Comparison of ENCODE assay signal across 8 mouse cellular contexts in the genomic region with DNA sequence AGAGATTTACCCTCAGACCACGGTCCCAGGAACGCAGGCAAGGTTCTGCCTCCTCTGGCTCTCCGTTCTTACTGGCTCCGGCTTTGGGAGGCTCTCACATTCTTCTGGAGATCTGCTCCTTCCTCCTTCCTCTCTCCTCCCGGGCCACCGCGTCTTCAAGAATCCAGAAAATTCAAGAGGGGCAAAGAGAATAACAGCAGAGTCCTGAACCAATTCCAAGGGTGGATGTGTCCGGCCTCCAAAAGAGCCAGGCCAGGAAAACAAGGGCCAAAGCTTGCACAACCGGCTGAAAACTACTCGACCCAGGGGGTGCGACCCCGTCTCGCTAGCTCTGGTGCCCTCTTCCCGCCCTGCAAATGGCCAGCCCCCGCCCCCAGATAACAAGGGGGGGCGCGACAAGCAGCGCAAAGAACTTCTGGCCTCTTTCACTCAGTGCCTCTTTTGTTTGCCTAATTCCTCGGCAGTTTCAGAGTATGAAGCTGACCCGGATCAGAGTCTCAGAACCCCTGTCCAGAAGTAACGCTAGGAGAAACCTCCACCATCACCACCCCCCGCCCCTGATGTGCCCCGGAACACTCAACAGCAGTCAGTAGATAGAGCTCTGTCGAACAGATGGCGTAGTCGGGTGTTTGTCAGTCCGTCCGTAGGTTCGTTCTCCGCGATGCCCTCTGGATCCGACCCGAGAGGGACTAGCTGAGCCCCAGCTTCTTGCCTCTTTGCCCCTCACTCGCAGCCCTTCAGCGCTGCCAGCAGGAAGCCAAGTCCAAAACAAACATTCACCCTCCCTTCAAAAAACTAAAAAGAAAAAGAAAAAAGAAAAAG. TPM values are rescaled to one million over a fixed set of nuclear protein-coding genes. Genes with fewer than 3 reads are reported as not detected.
DNase-seq lines count a peak whose midpoint lies in the region; ATAC-seq and TF ChIP-seq lines count a peak whose summit lies in the region.

No protein-coding gene starts in this region.

- dilution Hi-C loops in CH12.LX (cut with MboI; ENCODE audit: extremely low pct_ligation_motif_present, extremely low pct_unique_long_range_greater_than_20kb, low sequenced_read_pairs): no loop called here

- H3K27me3 ChIP-seq in CH12.LX (replicated peaks): peaks cover 25% of the 10 kb centered on the region
- H3K27me3 ChIP-seq in liver, embryonic 14.5 days (ENCODE audit: control insufficient read depth, insufficient read depth, low read length): no peaks in the 10 kb centered on the region; the same call in 1 of the 2 replicates
- H3K27me3 ChIP-seq in neural tube, embryonic 11.5 days (ENCODE audit: control insufficient read depth, insufficient read depth, low read length): no peaks in the 10 kb centered on the region

- peak overlapping the region; percentile 87 for H3K9ac ChIP-seq in CH12.LX (ENCODE audit: insufficient read depth, low read depth)
- H3K9ac ChIP-seq in liver, embryonic 14.5 days (replicated peaks): peak overlapping the region; percentile 73
- peak overlapping the region; percentile 62 for H3K9ac ChIP-seq in neural tube, embryonic 11.5 days (ENCODE audit: low read length)

- TF ChIP-seq RAD21 in CH12.LX (IDR thresholded peaks at IDR 0.05; ENCODE audit: low read depth, low read length): no peak

- TF ChIP-seq POLR2A in CH12.LX (IDR thresholded peaks at IDR 0.05; ENCODE audit: low read depth, low read length): no peak

- WGBS in liver, embryonic 14.5 days (ENCODE audit: insufficient replicate concordance): 3% methylated on average over 35 of the region's 35 CpGs
- WGBS in neural tube, embryonic 11.5 days: under 1% methylated on average over 35 of the region's 35 CpGs

- H3K4me3 ChIP-seq in CH12.LX (replicated peaks in 1 of 3; ENCODE audit: low read depth in 2 of 3, low read length in 2 of 3, poor library complexity in 1 of 3): peak overlapping the region; percentile 66 to 79 (median 77)
- peak overlapping the region; percentile 88 for H3K4me3 ChIP-seq in gastrocnemius, adult 2 months
- peak overlapping the region; percentile 70 to 72 for H3K4me3 ChIP-seq in liver, embryonic 14.5 days (ENCODE audit: insufficient read depth in 1 of 2, low read depth in 2 of 2, low read length in 2 of 2)
- peak overlapping the region; percentile 44 for H3K4me3 ChIP-seq in neural tube, embryonic 11.5 days (ENCODE audit: low read depth, low read length)

- no peaks in the 10 kb centered on the region for H3K79me2 ChIP-seq in CH12.LX (replicated peaks; ENCODE audit: control insufficient read depth, extremely low read depth, insufficient read depth, poor library complexity, severe bottlenecking)

- ATAC-seq in inflammation-experienced regulatory T-cells, adult 6 months: peak; percentile 27
- no peak; the same call in 1 of the 2 replicates for ATAC-seq in liver, embryonic 14.5 days (ENCODE audit: insufficient read depth)
- ATAC-seq in neural tube, embryonic 11.5 days (ENCODE audit: insufficient read depth, low FRiP score, low TSS enrichment): 0 out of 2 replicates have a peak, but pooled peaks have one; percentile 25

- peak overlapping the region; percentile 68 for H3K4me2 ChIP-seq in CH12.LX (ENCODE audit: insufficient read depth, low read depth, poor library complexity, severe bottlenecking)
- H3K4me2 ChIP-seq in liver, embryonic 14.5 days (ENCODE audit: low read depth): peak overlapping the region; percentile 85
- H3K4me2 ChIP-seq in neural tube, embryonic 11.5 days (ENCODE audit: low read depth): peak overlapping the region; percentile 82

- no peak for TF ChIP-seq EP300 in CH12.LX (IDR thresholded peaks at IDR 0.05; ENCODE audit: low read length)
- TF ChIP-seq EP300 in liver, embryonic 14.5 days (IDR thresholded peaks at IDR 0.05; ENCODE audit: low read depth): no peak

- intact Hi-C loops in gastrocnemius, adult 2 months (cut with DNase I): loop anchor here (5.0 kb wide), 3 partner anchors 35 to 205 kb away; a partner anchor contains a TSS

- H3K36me3 ChIP-seq in CH12.LX (replicated peaks in 1 of 2; ENCODE audit: control insufficient read depth in 1 of 2, insufficient read depth in 1 of 2, low read length in 1 of 2): peaks cover 0 to 36% of the 10 kb centered on the region in 2 experiments
- no peaks in the 10 kb centered on the region for H3K36me3 ChIP-seq in liver, embryonic 14.5 days (replicated peaks; ENCODE audit: control insufficient read depth, insufficient read depth, low read depth)
- H3K36me3 ChIP-seq in neural tube, embryonic 11.5 days (ENCODE audit: control insufficient read depth, insufficient read depth, low read length): no peaks in the 10 kb centered on the region

- H3K9me3 ChIP-seq in CH12.LX (replicated peaks; ENCODE audit: low read length): no peaks in the 10 kb centered on the region
- H3K9me3 ChIP-seq in liver, embryonic 14.5 days (ENCODE audit: control insufficient read depth, low read length): no peaks in the 10 kb centered on the region
- H3K9me3 ChIP-seq in neural tube, embryonic 11.5 days (ENCODE audit: control insufficient read depth, low read length): no peaks in the 10 kb centered on the region

- TF ChIP-seq CTCF in CH12.LX (conservative IDR thresholded peaks at IDR 0.05 in 1 of 2, IDR thresholded peaks at IDR 0.05 in 1 of 2; ENCODE audit: low read depth in 2 of 2, low read length in 2 of 2): no peak
- TF ChIP-seq CTCF in gastrocnemius, adult 2 months (IDR thresholded peaks at IDR 0.05): no peak
- no peak for TF ChIP-seq CTCF in liver, embryonic 14.5 days (IDR thresholded peaks at IDR 0.05; ENCODE audit: low read depth)

- in situ Hi-C loops in CH12.LX (cut with MboI; ENCODE audit: low pct_ligation_motif_present, low pct_unique_long_range_greater_than_20kb, low sequenced_read_pairs): no loop called here

- peaks cover 17 to 34% of the 10 kb centered on the region in 2 experiments for H3K4me1 ChIP-seq in CH12.LX (ENCODE audit: control insufficient read depth in 1 of 2, insufficient read depth in 2 of 2)
- H3K4me1 ChIP-seq in liver, embryonic 14.5 days (replicated peaks; ENCODE audit: control insufficient read depth in 2 of 2, insufficient read depth in 2 of 2, low read length in 1 of 2): peaks cover 0 to 4% of the 10 kb centered on the region in 2 experiments; a peak in 1 of 4 replicates
- peaks cover 31% of the 10 kb centered on the region for H3K4me1 ChIP-seq in neural tube, embryonic 11.5 days (ENCODE audit: control insufficient read depth, insufficient read depth, low read length)

- no peak for DNase-seq in CH12.LX (ENCODE audit: extremely low read depth)
- peak; percentile 65 for DNase-seq in adrenal gland, postnatal 14 days
- DNase-seq in gastrocnemius, adult 2 months: peak; percentile 74
- DNase-seq in liver, embryonic 14.5 days (ENCODE audit: low read depth in 3 of 3, low spot score in 3 of 3): no peak
- peak; percentile 58 for DNase-seq in neural tube, embryonic 11.5 days (ENCODE audit: low spot score)
- DNase-seq in yolk sac, embryonic 10.5 days (ENCODE audit: low spot score): peak; percentile 44
- no peak for DNase-seq in frontal cortex, adult 2 months (ENCODE audit: extremely low spot score in 1 of 2, low spot score in 1 of 2)

- H3K27ac ChIP-seq in CH12.LX (ENCODE audit: insufficient read depth, low read depth): no peak overlapping the region
- peak overlapping the region; percentile 93 for H3K27ac ChIP-seq in gastrocnemius, adult 2 months
- H3K27ac ChIP-seq in liver, embryonic 14.5 days: no peak overlapping the region
- peak overlapping the region; percentile 65 for H3K27ac ChIP-seq in neural tube, embryonic 11.5 days (ENCODE audit: low read depth, low read length)

TF ChIP-seq in CH12.LX, 34 proteins besides CTCF, POLR2A, EP300 and RAD21 (continues in another document):
- TF ChIP-seq NELFE (IDR thresholded peaks at IDR 0.05; ENCODE audit: low read depth, low read length) (no peak), MEF2A (IDR thresholded peaks at IDR 0.05; ENCODE audit: borderline replicate concordance, low read depth, low read length) (no peak), MYC (IDR thresholded peaks at IDR 0.05; ENCODE audit: low read depth, low read length) (no peak), MAFK (IDR thresholded peaks at IDR 0.05; ENCODE audit: insufficient replicate concordance, low read length) (no peak)

RNA-seq across cellular contexts. Expression of a gene that starts 0.8 kb away (rescaled TPM):
- 2.6 and 3.2 TPM in 2 replicates for total RNA-seq in CH12.LX (2012; rRNA removed)
- total RNA-seq in CH12.LX (2014; rRNA removed): 1.4 and 1.7 TPM in 2 replicates
- polyA plus RNA-seq in CH12.LX (2012; ENCODE audit: insufficient read length, low read depth): 2.2 and 2.6 TPM in 2 replicates
- 17.9 and 22.6 TPM in 2 replicates for total RNA-seq in adrenal gland, postnatal 14 days (2021)
- 1 to 10 TPM; 4.3 to 4.7 TPM for total RNA-seq in gastrocnemius, adult 2 months (2021)
- 1 to 10 TPM; 4.2 to 7.6 (median 5.8) TPM for polyA plus RNA-seq in inflammation-experienced regulatory T-cells, adult 6 months (2017; shearing (Covaris generic))
- polyA plus RNA-seq in liver, embryonic 14.5 days (2012; rRNA removed): 0.74 and 0.78 TPM in 2 replicates
- 0.62 and 0.66 TPM in 2 replicates for polyA plus RNA-seq in liver, embryonic 14.5 days (2014; fragmentation: Nextera tagmentation; extraction: Ambion mirVana)
- 4.3 and 6.5 TPM in 2 replicates for polyA plus RNA-seq in neural tube, embryonic 11.5 days (2014; fragmentation: Nextera tagmentation; extraction: Ambion mirVana)
- polyA plus RNA-seq in frontal cortex, adult 2 months (2012; rRNA removed): 4.9 and 5.3 TPM in 2 replicates

RNA-seq across cellular contexts. Expression of a gene that starts 9.9 kb away (rescaled TPM):
- total RNA-seq in CH12.LX (2012; rRNA removed) (196 and 197 TPM in 2 replicates), CH12.LX (2014; rRNA removed) (134 and 165 TPM in 2 replicates)
- polyA plus RNA-seq in CH12.LX (2012; ENCODE audit: insufficient read length, low read depth): 134 and 154 TPM in 2 replicates
- total RNA-seq in adrenal gland, postnatal 14 days (2021): 76.4 and 88.5 TPM in 2 replicates
- total RNA-seq in gastrocnemius, adult 2 months (2021): 10 to 100 TPM; 49.1 to 51.4 TPM
- polyA plus RNA-seq in inflammation-experienced regulatory T-cells, adult 6 months (2017; shearing (Covaris generic)): 10 to 100 TPM; 46.7 to 50.9 (median 48.0) TPM
- polyA plus RNA-seq in liver, embryonic 14.5 days (2012; rRNA removed): 69.2 and 93.9 TPM in 2 replicates
- polyA plus RNA-seq in liver, embryonic 14.5 days (2014; fragmentation: Nextera tagmentation; extraction: Ambion mirVana): 49.0 and 49.8 TPM in 2 replicates
- 60.2 and 67.4 TPM in 2 replicates for polyA plus RNA-seq in neural tube, embryonic 11.5 days (2014; fragmentation: Nextera tagmentation; extraction: Ambion mirVana)
- polyA plus RNA-seq in frontal cortex, adult 2 months (2012; rRNA removed): 83.7 and 94.4 TPM in 2 replicates

RNA-seq across cellular contexts. Expression of a gene that starts 23.3 kb away (rescaled TPM):
- total RNA-seq in CH12.LX (2012; rRNA removed) (21.2 and 22.3 TPM in 2 replicates), CH12.LX (2014; rRNA removed) (25.1 and 27.3 TPM in 2 replicates)
- 18.3 and 21.8 TPM in 2 replicates for polyA plus RNA-seq in CH12.LX (2012; ENCODE audit: insufficient read length, low read depth)
- total RNA-seq in adrenal gland, postnatal 14 days (2021): 12.5 and 13.3 TPM in 2 replicates
- total RNA-seq in gastrocnemius, adult 2 months (2021): 10 to 100 TPM in 1 of 2 experiments, 1 to 10 TPM in 1; 8.4 to 11.3 TPM
- polyA plus RNA-seq in inflammation-experienced regulatory T-cells, adult 6 months (2017; shearing (Covaris generic)): 10 to 100 TPM; 13.7 to 26.7 (median 16.5) TPM
- polyA plus RNA-seq in liver, embryonic 14.5 days (2012; rRNA removed): 3.6 and 4.6 TPM in 2 replicates
- polyA plus RNA-seq in liver, embryonic 14.5 days (2014; fragmentation: Nextera tagmentation; extraction: Ambion mirVana): 8.7 and 8.8 TPM in 2 replicates
- polyA plus RNA-seq in neural tube, embryonic 11.5 days (2014; fragmentation: Nextera tagmentation; extraction: Ambion mirVana): 28.9 and 31.1 TPM in 2 replicates
- polyA plus RNA-seq in frontal cortex, adult 2 months (2012; rRNA removed): 16.1 and 16.2 TPM in 2 replicates

Comparison
In these comparisons a context has a peak if more than half of its experiments do, and no peak if none do; other contexts are left out.
1. DNase-seq: peak in adrenal gland, postnatal 14 days (single experiment), gastrocnemius, adult 2 months (single experiment), neural tube, embryonic 11.5 days (single experiment) and yolk sac, embryonic 10.5 days (single experiment); none in CH12.LX (single experiment), liver, embryonic 14.5 days (0 of 3) and frontal cortex, adult 2 months (0 of 2).
2. H3K27ac ChIP-seq: peak in gastrocnemius, adult 2 months (single experiment) and neural tube, embryonic 11.5 days (single experiment); none in CH12.LX (single experiment) and liver, embryonic 14.5 days (single experiment).
3. Peak in every context shown above with its lines, with median percentiles within 50 percentile points of each other: H3K4me2 ChIP-seq, H3K4me3 ChIP-seq and H3K9ac ChIP-seq.